Mouse (Mus musculus): ENCODE results near the gene Gabrb1. TPM values are rescaled to one million over a fixed set of nuclear protein-coding genes. Genes with fewer than 3 reads are reported as not detected.

Gabrb1 gene
- polyA plus RNA-seq, 1 experiment from 2014 or later = 0.43 TPM

DNA sequence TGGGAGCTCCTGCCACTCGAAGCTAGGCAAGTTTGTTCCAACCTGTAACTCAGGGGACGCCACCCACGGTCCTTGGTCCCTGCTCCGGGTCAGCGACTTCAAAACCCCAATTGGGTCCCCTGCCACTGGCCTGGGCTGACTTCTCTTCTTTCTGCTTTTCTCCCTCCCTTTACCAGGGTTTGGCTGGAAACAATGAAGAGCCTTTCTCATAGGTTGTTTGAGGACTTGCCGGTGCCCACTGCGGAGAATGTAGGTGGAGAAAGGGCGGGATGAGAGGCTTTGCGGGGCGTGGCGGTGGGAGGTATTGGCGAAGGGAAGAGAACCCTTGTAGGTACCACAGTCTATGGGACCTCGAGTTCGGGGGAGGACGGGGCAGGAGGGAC, 193 bp downstream of the Gabrb1 start, which contains the start of gene Gabra4:
Gabra4 (minus strand) TSS at position 194 of the 383 bp plus-strand sequence.
- no peaks in the 10 kb centered on the region for H3K36me3 ChIP-seq (ENCODE audit: control insufficient read depth, insufficient read depth, low read length)
- no peaks in the 10 kb centered on the region for H3K9me3 ChIP-seq (ENCODE audit: control insufficient read depth, low read length)
- ATAC-seq (replicated peaks; ENCODE audit: low FRiP score, low TSS enrichment, low read depth) (peak; percentile 63), DNase-seq (ENCODE audit: low spot score) (no peak)
- H3K4me1 ChIP-seq (replicated peaks; ENCODE audit: control insufficient read depth, insufficient read depth, low read length) = no peaks in the 10 kb centered on the region
- H3K4me3 ChIP-seq (ENCODE audit: low read depth, low read length) = peak within 1 kb of the TSS; percentile 44
- 1% methylated on average over 15 of the region's 15 CpGs for WGBS
- H3K27ac ChIP-seq (ENCODE audit: low read depth) = no peak within 1 kb of the TSS
- H3K4me2 ChIP-seq (ENCODE audit: low read length) = peak within 1 kb of the TSS; percentile 78
- H3K9ac ChIP-seq (ENCODE audit: low read length) = peak within 1 kb of the TSS; percentile 22; the same call in 1 of the 2 replicates
- H3K27me3 ChIP-seq (replicated peaks; ENCODE audit: control insufficient read depth, insufficient read depth, low read length) = peaks cover 11% of the 10 kb centered on the region

DNA sequence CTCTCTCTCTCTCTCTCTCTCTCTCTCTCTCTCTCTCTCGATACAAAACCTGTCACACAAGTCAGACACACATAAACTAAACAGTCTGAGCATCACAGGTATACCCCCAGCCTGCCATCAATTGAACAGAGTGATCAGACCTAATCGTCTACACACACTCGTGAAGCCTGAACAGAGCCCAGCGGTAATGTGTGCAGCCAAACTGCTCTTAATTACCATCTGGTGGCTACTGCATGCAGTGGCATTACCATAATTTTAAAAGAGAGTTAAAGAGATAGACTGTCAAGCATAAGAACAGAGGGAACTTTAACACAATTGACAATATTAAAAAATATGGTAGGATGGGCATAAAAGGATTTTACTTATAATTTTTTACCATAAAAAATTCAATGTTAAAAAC, 7.7 kb downstream of the Gabrb1 start:
- DNase-seq (ENCODE audit: low spot score) (no peak), ATAC-seq (replicated peaks; ENCODE audit: low FRiP score, low TSS enrichment, low read depth) (no peak)
- Histone ChIP-seq H3K4me2 (ENCODE audit: low read length) (no peak overlapping the region), H3K36me3 (ENCODE audit: control insufficient read depth, insufficient read depth, low read length) (no peaks in the 10 kb centered on the region), H3K9ac (ENCODE audit: low read length) (no peak overlapping the region), H3K27ac (ENCODE audit: low read depth) (no peak overlapping the region), H3K4me1 (replicated peaks; ENCODE audit: control insufficient read depth, insufficient read depth, low read length) (no peaks in the 10 kb centered on the region), H3K4me3 (ENCODE audit: low read depth, low read length) (no peak overlapping the region), H3K9me3 (ENCODE audit: control insufficient read depth, low read length) (no peaks in the 10 kb centered on the region), H3K27me3 (replicated peaks; ENCODE audit: control insufficient read depth, insufficient read depth, low read length) (no peaks in the 10 kb centered on the region)
- WGBS = 48% methylated on average over 4 of the region's 4 CpGs

DNA sequence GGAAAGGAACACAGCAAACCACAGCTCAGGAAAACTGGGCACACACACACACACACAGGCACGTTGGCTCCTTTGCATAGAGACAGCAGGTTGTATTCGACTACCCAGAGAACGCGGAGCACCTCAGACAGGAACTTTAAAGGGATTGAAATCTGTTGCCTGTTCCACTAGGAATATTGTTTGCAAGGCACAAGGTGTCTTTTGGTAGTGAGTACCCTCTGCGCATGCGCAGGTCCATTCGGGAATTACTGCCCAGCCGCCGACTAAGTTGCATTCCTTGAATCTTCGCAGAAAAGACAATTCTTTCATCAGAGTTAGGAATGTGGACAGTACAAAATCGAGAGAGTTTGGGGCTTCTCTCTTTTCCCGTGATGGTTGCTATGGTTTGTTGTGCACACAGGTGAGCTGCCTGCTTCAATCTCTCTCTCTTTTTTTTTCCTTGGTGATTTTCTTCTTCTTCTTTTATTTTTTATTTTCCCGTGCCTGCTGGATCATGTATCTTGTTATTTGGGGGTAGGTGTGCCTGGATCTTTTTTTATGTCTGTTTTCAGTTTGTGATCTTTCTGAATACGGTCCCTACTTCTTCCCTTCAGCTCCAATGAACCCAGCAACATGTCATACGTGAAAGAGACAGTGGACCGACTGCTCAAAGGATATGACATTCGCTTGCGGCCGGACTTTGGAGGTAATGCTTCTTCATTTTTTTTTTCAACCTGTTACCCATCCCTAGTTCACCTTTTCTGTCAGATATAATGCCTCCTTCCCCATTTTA, 42.0 kb downstream of the Gabrb1 start:
- Histone ChIP-seq H3K4me2 (ENCODE audit: low read length) (peak overlapping the region; percentile 69), H3K27ac (ENCODE audit: low read depth) (no peak overlapping the region), H3K36me3 (ENCODE audit: control insufficient read depth, insufficient read depth, low read length) (no peaks in the 10 kb centered on the region), H3K4me1 (replicated peaks; ENCODE audit: control insufficient read depth, insufficient read depth, low read length) (no peaks in the 10 kb centered on the region), H3K4me3 (ENCODE audit: low read depth, low read length) (peak overlapping the region; percentile 45), H3K9me3 (ENCODE audit: control insufficient read depth, low read length) (no peaks in the 10 kb centered on the region), H3K27me3 (replicated peaks; ENCODE audit: control insufficient read depth, insufficient read depth, low read length) (no peaks in the 10 kb centered on the region), H3K9ac (ENCODE audit: low read length) (no peak overlapping the region)
- WGBS = under 1% methylated on average over 19 of the region's 19 CpGs
- DNase-seq (ENCODE audit: low spot score) = peak; percentile 76
- no peak for ATAC-seq (replicated peaks; ENCODE audit: low FRiP score, low TSS enrichment, low read depth)

DNA sequence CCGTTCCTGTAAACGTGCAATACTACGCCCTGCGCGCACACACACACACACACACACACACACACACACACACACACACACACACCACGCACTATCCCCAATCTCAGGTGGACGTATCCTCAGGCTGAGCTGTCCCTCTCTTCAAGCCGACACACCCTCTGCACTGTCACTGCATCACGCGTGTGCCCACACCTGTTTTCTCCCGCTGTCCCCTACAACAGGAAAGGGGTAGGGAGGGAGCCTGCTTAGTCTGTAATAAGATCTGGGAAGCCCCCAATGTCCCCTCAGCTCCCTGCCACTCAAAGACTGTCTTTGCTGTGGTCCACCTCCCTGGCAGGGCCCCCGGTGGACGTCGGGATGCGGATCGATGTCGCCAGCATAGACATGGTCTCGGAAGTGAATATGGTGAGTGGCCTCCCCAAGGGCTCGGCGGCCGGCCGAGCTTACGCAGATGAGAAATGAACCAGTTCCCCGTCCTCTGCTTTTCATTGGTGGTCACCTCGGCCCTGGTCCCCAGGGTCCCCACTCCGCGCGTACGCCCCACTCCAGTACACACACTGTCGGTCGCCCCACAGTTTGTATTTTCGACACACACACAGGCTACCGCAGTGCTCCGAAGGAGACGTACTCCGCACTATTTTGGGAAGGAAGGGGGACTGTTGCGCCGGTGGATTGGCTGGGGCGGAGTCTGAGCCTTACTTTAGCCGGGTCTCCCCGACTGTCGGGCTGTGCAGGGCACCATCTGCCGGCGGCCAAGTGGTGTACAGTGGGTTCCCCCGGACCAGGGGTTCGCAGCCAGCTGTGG, 42.8 kb downstream of the Gabrb1 start:
- Histone ChIP-seq H3K4me2 (ENCODE audit: low read length) (peak overlapping the region; percentile 69), H3K9me3 (ENCODE audit: control insufficient read depth, low read length) (no peaks in the 10 kb centered on the region), H3K27ac (ENCODE audit: low read depth) (no peak overlapping the region), H3K9ac (ENCODE audit: low read length) (peak overlapping the region; percentile 21), H3K36me3 (ENCODE audit: control insufficient read depth, insufficient read depth, low read length) (no peaks in the 10 kb centered on the region), H3K4me1 (replicated peaks; ENCODE audit: control insufficient read depth, insufficient read depth, low read length) (no peaks in the 10 kb centered on the region), H3K27me3 (replicated peaks; ENCODE audit: control insufficient read depth, insufficient read depth, low read length) (no peaks in the 10 kb centered on the region), H3K4me3 (ENCODE audit: low read depth, low read length) (peak overlapping the region; percentile 45)
- WGBS = under 1% methylated on average over 46 of the region's 46 CpGs
- peak; percentile 88 for ATAC-seq (replicated peaks; ENCODE audit: low FRiP score, low TSS enrichment, low read depth)
- peak; percentile 80 for DNase-seq (ENCODE audit: low spot score)

DNA sequence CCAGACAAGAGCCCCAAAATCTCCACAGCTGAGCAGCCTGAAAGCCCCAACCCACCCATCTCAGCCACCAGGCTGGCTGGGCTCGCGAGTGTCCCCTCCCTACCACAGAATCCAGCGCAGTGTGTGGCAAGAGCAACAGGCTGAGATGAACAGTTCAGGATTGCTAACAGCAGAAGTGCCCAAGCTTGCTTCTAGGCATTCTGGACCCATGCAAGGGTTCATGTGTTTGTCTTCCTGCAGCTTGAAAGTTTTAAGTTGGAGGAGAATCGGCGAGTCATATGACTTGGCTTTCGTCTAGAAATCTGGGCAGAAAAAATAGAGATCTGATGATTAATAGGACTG, 43.3 kb downstream of the Gabrb1 start:
- ATAC-seq (replicated peaks; ENCODE audit: low FRiP score, low TSS enrichment, low read depth) (no peak), DNase-seq (ENCODE audit: low spot score) (no peak)
- Histone ChIP-seq H3K4me1 (replicated peaks; ENCODE audit: control insufficient read depth, insufficient read depth, low read length) (no peaks in the 10 kb centered on the region), H3K4me3 (ENCODE audit: low read depth, low read length) (peak overlapping the region; percentile 45), H3K27me3 (replicated peaks; ENCODE audit: control insufficient read depth, insufficient read depth, low read length) (no peaks in the 10 kb centered on the region), H3K27ac (ENCODE audit: low read depth) (no peak overlapping the region), H3K9ac (ENCODE audit: low read length) (peak overlapping the region; percentile 21), H3K4me2 (ENCODE audit: low read length) (peak overlapping the region; percentile 69), H3K36me3 (ENCODE audit: control insufficient read depth, insufficient read depth, low read length) (no peaks in the 10 kb centered on the region), H3K9me3 (ENCODE audit: control insufficient read depth, low read length) (no peaks in the 10 kb centered on the region)
- 2% methylated on average over 6 of the region's 6 CpGs for WGBS

DNA sequence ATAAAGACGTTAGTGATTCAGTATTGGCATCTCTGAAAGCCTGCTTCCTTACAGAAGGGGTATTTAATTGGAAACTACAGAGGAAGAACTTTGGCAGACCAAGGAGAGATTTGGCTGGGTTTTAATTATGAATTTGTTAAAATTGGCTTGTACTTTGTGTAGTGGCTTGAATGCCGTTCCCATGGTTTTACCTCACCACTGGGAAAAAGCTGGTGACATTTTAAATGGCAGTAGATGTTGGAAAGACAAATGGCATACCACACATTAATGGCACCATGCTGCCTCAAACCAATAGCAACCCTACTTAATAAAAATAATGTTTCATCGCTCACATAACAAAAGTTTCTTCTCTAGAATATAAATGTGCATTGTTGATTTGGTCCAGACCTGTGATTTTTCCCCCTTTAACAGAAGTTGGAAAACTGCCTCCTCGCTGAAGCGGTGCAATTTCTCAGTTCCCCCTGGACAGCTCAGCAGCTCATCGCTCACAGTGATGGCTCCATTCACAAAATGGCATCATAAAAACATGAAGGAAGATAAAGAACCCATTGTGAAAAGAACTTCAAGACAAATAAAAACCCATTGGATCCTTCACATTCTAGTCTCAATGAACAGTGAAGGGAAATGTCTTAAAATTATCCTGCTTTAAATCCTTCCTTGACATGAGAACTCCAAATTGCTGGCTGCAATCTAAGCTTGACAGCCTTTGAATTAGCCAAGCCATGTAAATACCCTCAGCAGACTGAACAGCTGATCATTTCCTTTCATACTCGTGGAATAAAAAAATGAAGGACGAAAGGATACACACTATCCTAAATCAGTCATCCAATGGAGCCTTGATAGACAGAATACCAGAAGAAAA, 75.2 kb downstream of the Gabrb1 start:
- WGBS = 87% methylated on average over 8 of the region's 8 CpGs
- no peak overlapping the region for H3K27ac ChIP-seq (ENCODE audit: low read depth)
- no peak overlapping the region for H3K4me2 ChIP-seq (ENCODE audit: low read length)
- H3K36me3 ChIP-seq (ENCODE audit: control insufficient read depth, insufficient read depth, low read length) = no peaks in the 10 kb centered on the region
- DNase-seq (ENCODE audit: low spot score) (no peak), ATAC-seq (replicated peaks; ENCODE audit: low FRiP score, low TSS enrichment, low read depth) (no peak)
- no peaks in the 10 kb centered on the region for H3K4me1 ChIP-seq (replicated peaks; ENCODE audit: control insufficient read depth, insufficient read depth, low read length)
- H3K9me3 ChIP-seq (ENCODE audit: control insufficient read depth, low read length) = no peaks in the 10 kb centered on the region
- no peak overlapping the region for H3K4me3 ChIP-seq (ENCODE audit: low read depth, low read length)
- no peak overlapping the region for H3K9ac ChIP-seq (ENCODE audit: low read length)
- H3K27me3 ChIP-seq (replicated peaks; ENCODE audit: control insufficient read depth, insufficient read depth, low read length) = no peaks in the 10 kb centered on the region

DNA sequence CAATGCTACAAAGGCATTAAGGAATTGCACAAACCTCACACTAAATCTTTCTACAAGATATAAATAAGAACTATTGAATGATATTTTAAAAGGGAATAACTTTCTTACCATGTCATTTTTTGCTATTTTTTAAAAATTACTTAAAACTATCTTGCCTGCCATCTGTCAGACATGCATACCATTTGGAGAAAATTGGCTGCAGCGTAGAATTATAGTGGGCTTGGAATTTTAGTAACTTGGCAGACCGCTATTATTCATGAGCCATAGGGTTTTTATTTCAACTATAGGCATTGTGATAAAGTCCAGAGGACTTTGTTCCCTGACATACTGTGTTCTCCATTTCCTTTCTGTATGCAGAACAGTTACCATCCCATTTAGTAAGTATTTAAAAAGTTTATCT, 89.5 kb downstream of the Gabrb1 start:
- no peak overlapping the region for H3K27ac ChIP-seq (ENCODE audit: low read depth)
- no peak overlapping the region for H3K4me3 ChIP-seq (ENCODE audit: low read depth, low read length)
- no peak overlapping the region for H3K9ac ChIP-seq (ENCODE audit: low read length)
- ATAC-seq (replicated peaks; ENCODE audit: low FRiP score, low TSS enrichment, low read depth) (no peak), DNase-seq (ENCODE audit: low spot score) (no peak)
- H3K27me3 ChIP-seq (replicated peaks; ENCODE audit: control insufficient read depth, insufficient read depth, low read length) = no peaks in the 10 kb centered on the region
- no peaks in the 10 kb centered on the region for H3K4me1 ChIP-seq (replicated peaks; ENCODE audit: control insufficient read depth, insufficient read depth, low read length)
- H3K9me3 ChIP-seq (ENCODE audit: control insufficient read depth, low read length) = no peaks in the 10 kb centered on the region
- H3K4me2 ChIP-seq (ENCODE audit: low read length) = no peak overlapping the region
- H3K36me3 ChIP-seq (ENCODE audit: control insufficient read depth, insufficient read depth, low read length) = no peaks in the 10 kb centered on the region
- WGBS = 59% methylated on average over 2 of the region's 2 CpGs

DNA sequence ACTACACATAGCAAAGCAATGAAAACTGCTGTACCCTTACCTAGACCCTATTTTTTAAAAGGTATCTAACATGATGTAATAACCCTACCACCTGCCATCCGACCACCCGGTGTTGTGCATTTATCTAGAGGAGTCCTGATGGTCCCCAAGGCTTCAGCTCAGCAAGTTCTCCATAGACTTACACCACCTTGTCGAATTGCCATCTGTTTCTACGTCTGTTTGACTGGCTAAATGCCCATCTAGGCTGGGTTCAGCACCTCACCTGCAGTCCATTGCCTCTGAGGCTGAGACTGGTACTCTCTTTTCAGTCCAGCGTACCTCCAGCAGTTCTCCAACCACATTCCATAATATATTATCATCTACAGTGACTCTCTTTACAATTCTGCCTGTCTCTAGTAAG, 96.1 kb downstream of the Gabrb1 start:
- no peak for DNase-seq (ENCODE audit: low spot score)
- WGBS = 79% methylated on average over 5 of the region's 5 CpGs

More for the DNA sequence above, 96.1 kb downstream of the Gabrb1 start:
- Histone ChIP-seq H3K36me3 (ENCODE audit: control insufficient read depth, insufficient read depth, low read length) (no peaks in the 10 kb centered on the region), H3K4me3 (ENCODE audit: low read depth, low read length) (no peak overlapping the region), H3K9ac (ENCODE audit: low read length) (no peak overlapping the region), H3K27me3 (replicated peaks; ENCODE audit: control insufficient read depth, insufficient read depth, low read length) (no peaks in the 10 kb centered on the region), H3K9me3 (ENCODE audit: control insufficient read depth, low read length) (no peaks in the 10 kb centered on the region), H3K4me2 (ENCODE audit: low read length) (no peak overlapping the region), H3K4me1 (replicated peaks; ENCODE audit: control insufficient read depth, insufficient read depth, low read length) (no peaks in the 10 kb centered on the region), H3K27ac (ENCODE audit: low read depth) (no peak overlapping the region)
- ATAC-seq (replicated peaks; ENCODE audit: low FRiP score, low TSS enrichment, low read depth) = no peak

Data from intestine, embryonic 14.5 days (tissue).